Mouse (Mus musculus) neural tube, embryonic 12.5 days (tissue): Measurements from ENCODE around the gene Klhl36. TPM values are rescaled to one million over a fixed set of nuclear protein-coding genes. Genes with fewer than 3 reads are reported as not detected.

Source experiments
- ATAC-seq: fragments of 200-750 bp; cut with Nextera tagmentation; 2 replicates; pipeline ENCODE4 v1.8.0; 2017; ENCODE audit warnings: low read depth, mild to moderate bottlenecking, moderate TSS enrichment, moderate library complexity; ENCODE audit not compliant: low FRiP score
- H3K27ac ChIP-seq: fragments of 300-500 bp; sonication (generic); 2 replicates; pipeline ENCODE4 v1.5.1; 2016
- H3K27me3 ChIP-seq: fragments of 300-500 bp; sonication (generic); replicated peaks from 2 replicates; pipeline ENCODE4 v1.6.1; 2016; ENCODE audit warnings: mild to moderate bottlenecking
- H3K36me3 ChIP-seq: fragments of 300-500 bp; sonication (generic); 2 replicates; pipeline ENCODE4 v1.6.1; 2016; ENCODE audit warnings: mild to moderate bottlenecking
- H3K4me1 ChIP-seq: fragments of 300-500 bp; sonication (generic); 2 replicates; pipeline ENCODE4 v1.6.1; 2016
- H3K4me2 ChIP-seq: fragments of 300-500 bp; sonication (generic); replicated peaks from 2 replicates; pipeline ENCODE4 v1.6.1; 2016; ENCODE audit warnings: mild to moderate bottlenecking
- H3K4me3 ChIP-seq: fragments of 300-500 bp; sonication (generic); 2 replicates; pipeline ENCODE4 v1.5.1; 2016
- H3K9ac ChIP-seq: fragments of 300-500 bp; sonication (generic); 2 replicates; pipeline ENCODE4 v1.6.1; 2016; ENCODE audit warnings: mild to moderate bottlenecking
- H3K9me3 ChIP-seq: fragments of 300-500 bp; sonication (generic); 2 replicates; pipeline ENCODE4 v1.6.1; 2016; ENCODE audit warnings: mild to moderate bottlenecking
- WGBS: fragments of 180-500 bp; shearing (Covaris S2); methylation state at CpG from one replicate; pipeline ENCODE4 v1.1.7; 2016; 5-methylcytosine and 5-hydroxymethylcytosine counted together
- polyA plus RNA-seq: library from polyadenylated mRNA; unstranded; fragments of >200 nt; fragmentation: Nextera tagmentation; extraction: Ambion mirVana; gene quantifications from 2 replicates; pipeline ENCODE4 v1.2.1, GENCODE M21; 2016

Gene Klhl36
- polyA plus RNA-seq, 1 experiment from 2014 or later: 10.9 TPM

- Histone ChIP-seq H3K9me3 (no peaks in the 10 kb centered on the region), H3K27me3 (peaks cover 19% of the 10 kb centered on the region), H3K4me2 (peak overlapping the region; percentile 20; the same call in 1 of the 2 replicates), H3K9ac (no peak overlapping the region), H3K4me1 (no peaks in the 10 kb centered on the region), H3K36me3 (no peaks in the 10 kb centered on the region), H3K27ac (no peak overlapping the region), H3K4me3 (no peak overlapping the region)
- WGBS: 26% methylated on average over 13 of the region's 13 CpGs
- no peak for ATAC-seq
These were observed 35.9 kb downstream of the Klhl36 start for GRCm38 (mm10) chr8:119897933-119898332.

GRCm38 (mm10) chr8:119901349-119901748 is 39.3 kb downstream of the Klhl36 start:
- Histone ChIP-seq H3K4me2 (no peak overlapping the region), H3K27ac (no peak overlapping the region), H3K4me1 (no peaks in the 10 kb centered on the region), H3K36me3 (no peaks in the 10 kb centered on the region), H3K27me3 (peaks cover 19% of the 10 kb centered on the region), H3K9ac (no peak overlapping the region), H3K9me3 (no peaks in the 10 kb centered on the region), H3K4me3 (no peak overlapping the region)
- ATAC-seq: no peak
- WGBS: 78% methylated on average over 3 of the region's 3 CpGs

GRCm38 (mm10) chr8:119901952-119902351 is 39.9 kb downstream of the Klhl36 start:
- Histone ChIP-seq H3K4me1 (no peaks in the 10 kb centered on the region), H3K4me2 (no peak overlapping the region), H3K9me3 (no peaks in the 10 kb centered on the region), H3K27me3 (peaks cover 17% of the 10 kb centered on the region), H3K4me3 (no peak overlapping the region), H3K27ac (no peak overlapping the region), H3K9ac (no peak overlapping the region), H3K36me3 (no peaks in the 10 kb centered on the region)
- WGBS: 79% methylated on average over 8 of the region's 8 CpGs
- ATAC-seq: no peak

GRCm38 (mm10) chr8:119904323-119904911 is 42.4 kb downstream of the Klhl36 start:
- no peaks in the 10 kb centered on the region for H3K9me3 ChIP-seq
- H3K4me2 ChIP-seq: no peak overlapping the region
- no peak overlapping the region for H3K27ac ChIP-seq
- ATAC-seq: no peak
- H3K27me3 ChIP-seq: no peaks in the 10 kb centered on the region
- H3K4me1 ChIP-seq: no peaks in the 10 kb centered on the region
- H3K4me3 ChIP-seq: no peak overlapping the region
- whole genome bisulfite sequencing: 47% methylated on average over 12 of the region's 12 CpGs
- H3K9ac ChIP-seq: no peak overlapping the region
- no peaks in the 10 kb centered on the region for H3K36me3 ChIP-seq

- Histone ChIP-seq H3K27ac (peak within 1 kb of the TSS; percentile 87), H3K9ac (peak within 1 kb of the TSS; percentile 90), H3K4me3 (peak within 1 kb of the TSS; percentile 86), H3K4me2 (peak within 1 kb of the TSS; percentile 79), H3K27me3 (no peaks in the 10 kb centered on the region; the same call in 1 of the 2 replicates), H3K4me1 (peaks cover 33% of the 10 kb centered on the region), H3K36me3 (no peaks in the 10 kb centered on the region), H3K9me3 (no peaks in the 10 kb centered on the region)
- 28% methylated on average over 13 of the region's 13 CpGs for WGBS
- no peak for ATAC-seq
These were observed 48.0 kb downstream of the Klhl36 start, which contains the start of gene Usp10 for GRCm38 (mm10) chr8:119909944-119910546. Usp10 (plus strand) TSS chr8:119910360.

- ATAC-seq: peak; percentile 94
- Histone ChIP-seq H3K27ac (peak within 1 kb of the TSS; percentile 87), H3K36me3 (no peaks in the 10 kb centered on the region), H3K9me3 (no peaks in the 10 kb centered on the region), H3K27me3 (no peaks in the 10 kb centered on the region; the same call in 1 of the 2 replicates), H3K4me1 (peaks cover 34% of the 10 kb centered on the region), H3K4me3 (peak within 1 kb of the TSS; percentile 86), H3K4me2 (peak within 1 kb of the TSS; percentile 79), H3K9ac (peak within 1 kb of the TSS; percentile 90)
- WGBS: under 1% methylated on average over 96 of the region's 97 CpGs
These were observed 48.6 kb downstream of the Klhl36 start, which contains the start of gene Gm20388 for GRCm38 (mm10) chr8:119910547-119911257. Gm20388 (plus strand) TSS chr8:119910841.

GRCm38 (mm10) chr8:119911258-119911962 is 49.3 kb downstream of the Klhl36 start:
- Histone ChIP-seq H3K27me3 (no peaks in the 10 kb centered on the region; the same call in 1 of the 2 replicates), H3K36me3 (no peaks in the 10 kb centered on the region), H3K4me3 (peak overlapping the region; percentile 86), H3K9me3 (no peaks in the 10 kb centered on the region), H3K9ac (peak overlapping the region; percentile 90), H3K27ac (peak overlapping the region; percentile 87), H3K4me2 (peak overlapping the region; percentile 79), H3K4me1 (peaks cover 38% of the 10 kb centered on the region)
- under 1% methylated on average over 30 of the region's 30 CpGs for WGBS
- 0 out of 2 replicates have a peak, but pooled peaks have one; percentile 51 for ATAC-seq

GRCm38 (mm10) chr8:119912643-119913042 is 50.6 kb downstream of the Klhl36 start:
- WGBS: 50% methylated on average over 6 of the region's 6 CpGs
- H3K4me1 ChIP-seq: peaks cover 43% of the 10 kb centered on the region
- peak overlapping the region; percentile 79 for H3K4me2 ChIP-seq
- H3K36me3 ChIP-seq: no peaks in the 10 kb centered on the region
- no peaks in the 10 kb centered on the region; the same call in 1 of the 2 replicates for H3K27me3 ChIP-seq
- no peak for ATAC-seq
- 0 out of 2 replicates have a peak overlapping the region, but pooled peaks have one; percentile 21 for H3K9ac ChIP-seq
- H3K4me3 ChIP-seq: no peak overlapping the region
- no peak overlapping the region for H3K27ac ChIP-seq
- no peaks in the 10 kb centered on the region for H3K9me3 ChIP-seq

GRCm38 (mm10) chr8:119913181-119913580 is 51.1 kb downstream of the Klhl36 start:
- Histone ChIP-seq H3K27ac (no peak overlapping the region), H3K4me2 (peak overlapping the region; percentile 79), H3K36me3 (peaks cover 3% of the 10 kb centered on the region; the same call in 1 of the 2 replicates), H3K4me1 (peaks cover 43% of the 10 kb centered on the region), H3K9me3 (no peaks in the 10 kb centered on the region), H3K9ac (no peak overlapping the region), H3K27me3 (no peaks in the 10 kb centered on the region; the same call in 1 of the 2 replicates), H3K4me3 (no peak overlapping the region)
- no peak for ATAC-seq
- 82% methylated on average over 3 of the region's 3 CpGs for WGBS

GRCm38 (mm10) chr8:119914161-119914560 is 52.1 kb downstream of the Klhl36 start:
- H3K27me3 ChIP-seq: no peaks in the 10 kb centered on the region; the same call in 1 of the 2 replicates
- H3K36me3 ChIP-seq: peaks cover 7% of the 10 kb centered on the region
- H3K9me3 ChIP-seq: no peaks in the 10 kb centered on the region
- no peak overlapping the region for H3K4me3 ChIP-seq
- no peak for ATAC-seq
- WGBS: 54% methylated on average over 2 of the region's 2 CpGs
- H3K4me2 ChIP-seq: no peak overlapping the region
- no peak overlapping the region for H3K27ac ChIP-seq
- H3K9ac ChIP-seq: no peak overlapping the region
- H3K4me1 ChIP-seq: peaks cover 43% of the 10 kb centered on the region

- no peak overlapping the region for H3K9ac ChIP-seq
These were observed 53.2 kb downstream of the Klhl36 start for GRCm38 (mm10) chr8:119915298-119915697.

More at GRCm38 (mm10) chr8:119915298-119915697, 53.2 kb downstream of the Klhl36 start:
- WGBS: 93% methylated on average over 4 of the region's 4 CpGs
- H3K4me3 ChIP-seq: no peak overlapping the region
- H3K4me2 ChIP-seq: no peak overlapping the region
- no peak for ATAC-seq
- no peaks in the 10 kb centered on the region for H3K27me3 ChIP-seq
- no peak overlapping the region for H3K27ac ChIP-seq
- H3K36me3 ChIP-seq: peaks cover 7% of the 10 kb centered on the region
- peaks cover 43% of the 10 kb centered on the region for H3K4me1 ChIP-seq
- no peaks in the 10 kb centered on the region for H3K9me3 ChIP-seq
